Mouse (Mus musculus): ENCODE results near the gene Pigu. TPM values are rescaled to one million over a fixed set of nuclear protein-coding genes. Genes with fewer than 3 reads are reported as not detected.

The Pigu gene
- polyA plus RNA-seq, 1 experiment from 2014 or later: 22.1 TPM

- WGBS (ENCODE audit: insufficient replicate concordance): 14% methylated on average over 7 of the region's 7 CpGs
- no peak for ATAC-seq (ENCODE audit: low read depth)
These were observed 27.9 kb upstream of the Pigu start for GRCm38 (mm10) chr2:155385090-155385489.

GRCm38 (mm10) chr2:155382791-155383438 lies 25.7 kb upstream of the Pigu start:
- H3K4me2 ChIP-seq (ENCODE audit: low read depth, low read length): peak overlapping the region; percentile 94; the same call in 1 of the 2 replicates
- peaks cover 11% of the 10 kb centered on the region for H3K27me3 ChIP-seq (ENCODE audit: control insufficient read depth, insufficient read depth, low read depth, low read length)
- H3K9me3 ChIP-seq (replicated peaks; ENCODE audit: control insufficient read depth, low read length): no peaks in the 10 kb centered on the region
- no peak for ATAC-seq (ENCODE audit: low read depth)
- peaks cover 17% of the 10 kb centered on the region for H3K4me1 ChIP-seq (ENCODE audit: control insufficient read depth, low read depth, low read length)
- peak overlapping the region; percentile 87; the same call in 1 of the 2 replicates for H3K4me3 ChIP-seq (ENCODE audit: low read depth, low read length)
- no peaks in the 10 kb centered on the region for H3K36me3 ChIP-seq (ENCODE audit: control insufficient read depth, insufficient read depth)
- 66% methylated on average over 2 of the region's 2 CpGs for WGBS (ENCODE audit: insufficient replicate concordance)
- H3K9ac ChIP-seq (ENCODE audit: low read depth, low read length): no peak overlapping the region
- H3K27ac ChIP-seq (ENCODE audit: low read length): no peak overlapping the region

More at GRCm38 (mm10) chr2:155385090-155385489, 27.9 kb upstream of the Pigu start:
- peaks cover 17% of the 10 kb centered on the region for H3K4me1 ChIP-seq (ENCODE audit: control insufficient read depth, low read depth, low read length)
- H3K27ac ChIP-seq (ENCODE audit: low read length): no peak overlapping the region
- H3K9me3 ChIP-seq (replicated peaks; ENCODE audit: control insufficient read depth, low read length): no peaks in the 10 kb centered on the region
- no peak overlapping the region for H3K4me3 ChIP-seq (ENCODE audit: low read depth, low read length)
- H3K36me3 ChIP-seq (ENCODE audit: control insufficient read depth, insufficient read depth): peaks cover 3% of the 10 kb centered on the region
- no peak overlapping the region for H3K4me2 ChIP-seq (ENCODE audit: low read depth, low read length)
- H3K27me3 ChIP-seq (ENCODE audit: control insufficient read depth, insufficient read depth, low read depth, low read length): peaks cover 11% of the 10 kb centered on the region
- no peak overlapping the region for H3K9ac ChIP-seq (ENCODE audit: low read depth, low read length)

GRCm38 (mm10) chr2:155382332-155382700 lies 25.1 kb upstream of the Pigu start:
- Histone ChIP-seq H3K36me3 (ENCODE audit: control insufficient read depth, insufficient read depth) (no peaks in the 10 kb centered on the region), H3K4me2 (ENCODE audit: low read depth, low read length) (peak overlapping the region; percentile 94), H3K9ac (ENCODE audit: low read depth, low read length) (peak overlapping the region; percentile 88), H3K27me3 (ENCODE audit: control insufficient read depth, insufficient read depth, low read depth, low read length) (peaks cover 11% of the 10 kb centered on the region), H3K4me3 (ENCODE audit: low read depth, low read length) (peak overlapping the region; percentile 87), H3K4me1 (ENCODE audit: control insufficient read depth, low read depth, low read length) (peaks cover 17% of the 10 kb centered on the region), H3K27ac (ENCODE audit: low read length) (no peak overlapping the region), H3K9me3 (replicated peaks; ENCODE audit: control insufficient read depth, low read length) (no peaks in the 10 kb centered on the region)
- ATAC-seq (ENCODE audit: low read depth): no peak
- 25% methylated on average over 6 of the region's 6 CpGs for WGBS (ENCODE audit: insufficient replicate concordance)

- H3K4me3 ChIP-seq (ENCODE audit: low read depth, low read length): peak overlapping the region; percentile 87
- no peaks in the 10 kb centered on the region for H3K36me3 ChIP-seq (ENCODE audit: control insufficient read depth, insufficient read depth)
- ATAC-seq (ENCODE audit: low read depth): peak; percentile 90
- peaks cover 17% of the 10 kb centered on the region for H3K4me1 ChIP-seq (ENCODE audit: control insufficient read depth, low read depth, low read length)
- H3K9ac ChIP-seq (ENCODE audit: low read depth, low read length): peak overlapping the region; percentile 88
- H3K27ac ChIP-seq (ENCODE audit: low read length): peak overlapping the region; percentile 96
- under 1% methylated on average over 68 of the region's 68 CpGs for WGBS (ENCODE audit: insufficient replicate concordance)
- H3K27me3 ChIP-seq (ENCODE audit: control insufficient read depth, insufficient read depth, low read depth, low read length): peaks cover 11% of the 10 kb centered on the region
- H3K4me2 ChIP-seq (ENCODE audit: low read depth, low read length): peak overlapping the region; percentile 94
- no peaks in the 10 kb centered on the region for H3K9me3 ChIP-seq (replicated peaks; ENCODE audit: control insufficient read depth, low read length)
These were observed 24.6 kb upstream of the Pigu start for GRCm38 (mm10) chr2:155381643-155382331.

DNA sequence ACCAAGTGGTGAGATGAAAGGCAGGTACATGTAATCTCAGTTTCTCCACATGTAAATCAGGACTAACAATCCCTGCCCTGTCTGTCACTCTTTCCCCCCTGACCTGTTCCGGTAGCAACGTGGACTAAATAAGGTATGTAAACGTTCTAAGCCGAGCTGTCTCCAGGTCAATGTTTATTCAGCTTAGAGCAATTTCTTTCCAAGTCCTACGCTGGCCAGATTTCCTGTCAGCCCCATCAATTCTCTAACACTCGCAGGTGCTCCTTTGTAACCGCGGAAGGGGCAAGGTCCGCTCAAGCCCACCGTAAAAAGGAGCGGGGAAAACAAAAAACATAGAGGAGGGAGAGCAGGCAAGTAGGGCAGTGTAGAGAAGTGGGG lies 23.8 kb upstream of the Pigu start:
- Histone ChIP-seq H3K36me3 (ENCODE audit: control insufficient read depth, insufficient read depth) (no peaks in the 10 kb centered on the region), H3K27me3 (ENCODE audit: control insufficient read depth, insufficient read depth, low read depth, low read length) (peaks cover 11% of the 10 kb centered on the region), H3K9me3 (replicated peaks; ENCODE audit: control insufficient read depth, low read length) (no peaks in the 10 kb centered on the region), H3K9ac (ENCODE audit: low read depth, low read length) (peak overlapping the region; percentile 88), H3K27ac (ENCODE audit: low read length) (peak overlapping the region; percentile 96; the same call in 1 of the 2 replicates), H3K4me2 (ENCODE audit: low read depth, low read length) (peak overlapping the region; percentile 94), H3K4me3 (ENCODE audit: low read depth, low read length) (peak overlapping the region; percentile 87), H3K4me1 (ENCODE audit: control insufficient read depth, low read depth, low read length) (peaks cover 17% of the 10 kb centered on the region)
- WGBS (ENCODE audit: insufficient replicate concordance): 4% methylated on average over 11 of the region's 11 CpGs
- ATAC-seq (ENCODE audit: low read depth): no peak

DNA sequence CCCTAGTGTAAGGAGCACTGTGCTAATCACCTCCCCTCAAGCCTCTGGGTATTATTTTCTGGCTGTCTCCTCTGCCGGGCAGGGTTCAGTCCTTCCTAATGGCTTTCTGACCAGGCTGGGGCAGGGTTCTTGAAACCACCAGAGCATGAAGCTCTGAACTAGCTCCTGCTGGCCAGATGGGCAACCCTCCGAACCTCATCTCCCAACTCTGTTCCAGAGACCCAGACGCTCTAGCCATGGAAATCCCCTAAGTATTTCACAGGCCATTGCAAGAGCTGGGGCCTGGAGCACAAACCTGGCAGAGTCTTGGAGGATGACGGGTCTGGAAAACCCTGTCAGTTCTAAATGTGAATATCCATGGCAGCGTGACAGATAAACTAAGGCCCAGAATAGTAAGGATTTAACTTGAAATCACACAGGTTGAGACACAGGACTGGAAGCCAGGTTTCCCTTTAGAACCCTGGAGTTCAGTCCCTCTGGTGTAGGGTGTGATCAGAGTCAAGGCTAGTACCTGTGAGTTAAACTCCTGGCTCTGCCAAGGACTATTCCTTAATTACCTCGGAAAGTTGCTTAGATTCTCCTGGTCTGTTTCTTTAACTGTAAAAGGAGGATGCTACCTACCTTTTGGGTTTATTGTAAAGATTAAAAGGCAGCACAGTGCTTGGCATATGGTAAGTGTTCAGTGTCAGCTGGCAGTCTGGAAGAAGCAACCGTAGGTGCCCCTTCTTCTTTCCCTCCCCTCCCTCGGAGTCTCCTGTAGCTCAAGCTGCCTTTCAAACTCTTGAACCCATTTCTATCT lies 23.2 kb upstream of the Pigu start, which contains the start of gene Trp53inp2:
Trp53inp2 (plus strand) TSS at position 799 of the 799 bp plus-strand sequence.
- WGBS (ENCODE audit: insufficient replicate concordance): 55% methylated on average over 8 of the region's 8 CpGs
- Histone ChIP-seq H3K27ac (ENCODE audit: low read length) (peak within 1 kb of the TSS; percentile 96), H3K36me3 (ENCODE audit: control insufficient read depth, insufficient read depth) (no peaks in the 10 kb centered on the region), H3K9me3 (replicated peaks; ENCODE audit: control insufficient read depth, low read length) (no peaks in the 10 kb centered on the region), H3K27me3 (ENCODE audit: control insufficient read depth, insufficient read depth, low read depth, low read length) (peaks cover 11% of the 10 kb centered on the region), H3K4me1 (ENCODE audit: control insufficient read depth, low read depth, low read length) (peaks cover 17% of the 10 kb centered on the region), H3K4me3 (ENCODE audit: low read depth, low read length) (peak within 1 kb of the TSS; percentile 87), H3K4me2 (ENCODE audit: low read depth, low read length) (peak within 1 kb of the TSS; percentile 94), H3K9ac (ENCODE audit: low read depth, low read length) (peak within 1 kb of the TSS; percentile 88)
- ATAC-seq (ENCODE audit: low read depth): no peak

GRCm38 (mm10) chr2:155376191-155376590 lies 19.0 kb upstream of the Pigu start:
- no peaks in the 10 kb centered on the region for H3K36me3 ChIP-seq (ENCODE audit: control insufficient read depth, insufficient read depth)
- H3K9me3 ChIP-seq (replicated peaks; ENCODE audit: control insufficient read depth, low read length): no peaks in the 10 kb centered on the region
- 64% methylated on average over 10 of the region's 10 CpGs for WGBS (ENCODE audit: insufficient replicate concordance)
- H3K27me3 ChIP-seq (ENCODE audit: control insufficient read depth, insufficient read depth, low read depth, low read length): peaks cover 11% of the 10 kb centered on the region
- ATAC-seq (ENCODE audit: low read depth): no peak
- H3K4me2 ChIP-seq (ENCODE audit: low read depth, low read length): no peak overlapping the region
- H3K4me1 ChIP-seq (ENCODE audit: control insufficient read depth, low read depth, low read length): peaks cover 8% of the 10 kb centered on the region
- no peak overlapping the region for H3K4me3 ChIP-seq (ENCODE audit: low read depth, low read length)
- H3K9ac ChIP-seq (ENCODE audit: low read depth, low read length): no peak overlapping the region
- H3K27ac ChIP-seq (ENCODE audit: low read length): no peak overlapping the region

GRCm38 (mm10) chr2:155374521-155374920 lies 17.3 kb upstream of the Pigu start:
- no peaks in the 10 kb centered on the region for H3K9me3 ChIP-seq (replicated peaks; ENCODE audit: control insufficient read depth, low read length)
- no peak overlapping the region for H3K9ac ChIP-seq (ENCODE audit: low read depth, low read length)
- H3K4me3 ChIP-seq (ENCODE audit: low read depth, low read length): no peak overlapping the region
- H3K27ac ChIP-seq (ENCODE audit: low read length): no peak overlapping the region; the same call in 1 of the 2 replicates
- peaks cover 3% of the 10 kb centered on the region for H3K4me1 ChIP-seq (ENCODE audit: control insufficient read depth, low read depth, low read length)
- H3K27me3 ChIP-seq (ENCODE audit: control insufficient read depth, insufficient read depth, low read depth, low read length): no peaks in the 10 kb centered on the region; the same call in 1 of the 2 replicates
- no peak overlapping the region for H3K4me2 ChIP-seq (ENCODE audit: low read depth, low read length)
- ATAC-seq (ENCODE audit: low read depth): no peak
- no peaks in the 10 kb centered on the region for H3K36me3 ChIP-seq (ENCODE audit: control insufficient read depth, insufficient read depth)

All from liver, embryonic 16.5 days (tissue).